Mouse (Mus musculus) small intestine, adult 2 months (tissue): ENCODE data around the gene Psmb6.

Experiments used
- CTCF ChIP-seq: fragments of 200-500 bp; IDR thresholded peaks from 2 replicates; pipeline ENCODE4 v1.5.1; 2012; ENCODE audit warnings: low read depth, mild to moderate bottlenecking, control low read depth, inconsistent platforms, low read length, moderate library complexity, mixed read lengths; ENCODE audit not compliant: insufficient replicate concordance, insufficient read length; ENCODE audit errors: extremely low read depth
- POLR2A ChIP-seq: fragments of 200-500 bp; IDR thresholded peaks from 2 replicates; pipeline ENCODE4 v1.6.1; 2012; ENCODE audit warnings: low read depth, mild to moderate bottlenecking, control low read depth, inconsistent platforms, low read length, moderate library complexity

DNA sequence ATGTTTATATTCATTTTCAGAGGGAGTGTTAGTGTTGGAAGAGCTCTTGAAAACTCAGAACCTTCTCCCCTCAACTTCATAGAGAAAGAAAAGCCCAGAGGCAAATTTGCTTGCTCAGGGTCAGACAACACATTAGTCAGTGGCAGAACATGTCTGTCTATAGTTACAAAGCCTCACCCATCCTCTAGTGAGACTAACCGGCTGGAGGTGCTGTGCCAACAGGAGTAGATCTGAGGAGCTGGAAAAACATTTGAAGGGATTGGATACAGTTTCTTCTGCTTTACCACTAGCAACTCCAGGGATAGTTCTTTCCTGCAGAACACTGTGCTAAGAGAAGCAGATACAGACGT, 36.7 kb downstream of the Psmb6 start:
- TF ChIP-seq POLR2A (no peak), CTCF (no peak)
